Mouse (Mus musculus) CH12.LX (cell line): ENCODE data around the gene Rbms2.

ENCODE experiments used
- CHD1 ChIP-seq: IDR thresholded peaks from 2 replicates; pipeline ENCODE4 v1.6.1; 2012; ENCODE audit warnings: low read depth, low read length, improper control_type of control experiment, inconsistent platforms
- CTCF ChIP-seq, 2 experiments: IDR thresholded peaks in 1 of 2; conservative IDR thresholded peaks in 1 of 2; 2 replicates each; pipeline ENCODE4 v1.5.1; 2011 to 2012; ENCODE audit warnings: low read depth in 2 of 2, low read length in 2 of 2, improper control_type of control experiment in 1 of 2, inconsistent platforms in 1 of 2, mild to moderate bottlenecking in 1 of 2, moderate library complexity in 1 of 2
- POLR2A ChIP-seq: IDR thresholded peaks from 2 replicates; pipeline ENCODE4 v1.6.1; 2011; ENCODE audit warnings: low read depth, mild to moderate bottlenecking, improper control_type of control experiment, low read length

DNA sequence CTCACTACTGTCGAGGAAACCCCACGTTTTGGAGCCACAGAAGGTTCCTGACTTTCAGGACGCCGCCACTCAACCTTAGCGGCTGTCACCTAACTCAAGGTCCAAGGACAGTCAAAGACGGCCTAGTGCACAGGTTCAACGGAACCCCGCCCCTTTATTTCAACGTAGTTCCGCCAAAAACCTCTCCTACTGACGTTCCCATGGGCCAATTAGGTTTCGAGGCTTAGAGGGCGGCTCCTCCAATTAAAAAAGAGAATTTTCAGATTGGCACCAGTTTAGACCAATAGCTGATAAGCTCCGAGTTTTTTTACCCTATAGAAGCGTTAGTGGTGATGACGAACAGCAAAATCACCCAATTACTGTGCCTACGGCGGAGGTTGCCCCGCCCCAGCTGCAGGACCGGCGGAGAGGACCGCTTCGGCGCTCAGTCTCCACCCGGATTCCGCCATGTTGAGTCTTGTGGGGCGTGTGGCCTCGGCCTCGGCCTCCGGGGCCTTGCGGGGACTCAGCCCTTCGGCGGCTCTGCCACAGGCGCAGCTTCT is 97.1 kb downstream of the Rbms2 start, which contains the start of gene Atp5b:
- TF ChIP-seq CHD1 (no peak; the same call in 1 of the 2 replicates), POLR2A (peak; percentile 97), CTCF (conservative IDR thresholded peaks at IDR 0.05 in 1 of 2, IDR thresholded peaks at IDR 0.05 in 1 of 2; ENCODE audit: low read depth in 2 of 2, low read length in 2 of 2) (no peak)
